In genomic region chr7:114317389-114317792, GRCm38 (mm10) we compare ENCODE assay signal across 9 mouse cellular contexts. TPM values are rescaled to one million over a fixed set of nuclear protein-coding genes. Genes with fewer than 3 reads are reported as not detected.
DNase-seq lines count a peak whose midpoint lies in the region; ATAC-seq and TF ChIP-seq lines count a peak whose summit lies in the region.
"Had no signal": no experiment of that assay in that cellular context is flagged by ENCODE, and none has a peak within 500 bp of the region (broad histone marks: within the 10 kb centered on the region; RNA-seq: fewer than 3 reads in every experiment).

No protein-coding gene starts in this region.

- peak; percentile 50 for TF ChIP-seq POLR2A in spleen, adult 2 months (IDR thresholded peaks at IDR 0.05; ENCODE audit: low read depth, low read length)

- H3K4me1 ChIP-seq in liver, embryonic 16.5 days (ENCODE audit: control insufficient read depth, low read depth, low read length): no peaks in the 10 kb centered on the region; the same call in none of the 2 replicates
- peaks cover 13% of the 10 kb centered on the region; the same call in 1 of the 2 replicates for H3K4me1 ChIP-seq in spleen, adult 2 months (ENCODE audit: control insufficient read depth, insufficient read depth, insufficient read length)
- no peaks in the 10 kb centered on the region; the same call in 1 of the 2 replicates for H3K4me1 ChIP-seq in hindbrain, embryonic 12.5 days

- H3K4me3 ChIP-seq in liver, embryonic 16.5 days (ENCODE audit: low read depth, low read length): no peak overlapping the region
- H3K4me3 ChIP-seq in spleen, adult 2 months (ENCODE audit: extremely low read depth, insufficient read depth, insufficient read length): no peak overlapping the region
- H3K4me3 ChIP-seq in hindbrain, embryonic 12.5 days: no peak overlapping the region
- H3K4me3 ChIP-seq: erythroblast, embryonic 14.5 days had no signal

- no peaks in the 10 kb centered on the region for H3K36me3 ChIP-seq in liver, embryonic 16.5 days (ENCODE audit: control insufficient read depth, insufficient read depth)
- H3K36me3 ChIP-seq in spleen, adult 2 months (ENCODE audit: control insufficient read depth, insufficient read depth, low read length): no peaks in the 10 kb centered on the region
- no peaks in the 10 kb centered on the region for H3K36me3 ChIP-seq in hindbrain, embryonic 12.5 days

- no peaks in the 10 kb centered on the region for H3K9me3 ChIP-seq in liver, embryonic 16.5 days (replicated peaks; ENCODE audit: control insufficient read depth, low read length)
- no peaks in the 10 kb centered on the region for H3K9me3 ChIP-seq in hindbrain, embryonic 12.5 days (replicated peaks)

- TF ChIP-seq CTCF in spleen, adult 2 months (IDR thresholded peaks at IDR 0.05; ENCODE audit: extremely low read depth, insufficient read depth, insufficient read length, insufficient replicate concordance): no peak

- H3K27me3 ChIP-seq in liver, embryonic 16.5 days (ENCODE audit: control insufficient read depth, insufficient read depth, low read depth, low read length): no peaks in the 10 kb centered on the region
- H3K27me3 ChIP-seq in spleen, adult 2 months (ENCODE audit: control insufficient read depth, insufficient read depth, low read length): no peaks in the 10 kb centered on the region
- no peaks in the 10 kb centered on the region for H3K27me3 ChIP-seq in hindbrain, embryonic 12.5 days

- H3K27ac ChIP-seq in liver, embryonic 16.5 days (ENCODE audit: low read length): peak overlapping the region; percentile 73
- peak overlapping the region; percentile 88 for H3K27ac ChIP-seq in spleen, adult 2 months (ENCODE audit: insufficient read depth, low read length)
- H3K27ac ChIP-seq in hindbrain, embryonic 12.5 days: no peak overlapping the region

- DNase-seq in retina, postnatal 1 day: peak; percentile 18
- DNase-seq in retina, embryonic 14.5 days (ENCODE audit: low spot score): no peak
- DNase-seq in c-Kit-positive CD71-negative TER-119-negative erythroid progenitor cells, embryonic 14.5 days (ENCODE audit: low read depth): peak; percentile 41
- DNase-seq in heart, postnatal 25 days (ENCODE audit: low spot score): peak; percentile 54
- peak; percentile 77 to 84 for DNase-seq in spleen, adult 2 months (ENCODE audit: low read depth in 1 of 2, low spot score in 2 of 2)
- no peak for DNase-seq in right cerebral cortex, postnatal 4 days

- no peak overlapping the region for H3K4me2 ChIP-seq in liver, embryonic 16.5 days (ENCODE audit: low read depth, low read length)
- no peak overlapping the region for H3K4me2 ChIP-seq in hindbrain, embryonic 12.5 days (replicated peaks)

- no peak overlapping the region for H3K9ac ChIP-seq in liver, embryonic 16.5 days (ENCODE audit: low read depth, low read length)
- H3K9ac ChIP-seq in hindbrain, embryonic 12.5 days: no peak overlapping the region

- WGBS in liver, embryonic 16.5 days (ENCODE audit: insufficient replicate concordance): 22% methylated on average over 5 of the region's 5 CpGs
- WGBS in spleen, adult 2 months: 1% methylated on average over 5 of the region's 5 CpGs
- 65% methylated on average over 5 of the region's 5 CpGs for WGBS in hindbrain, embryonic 12.5 days

- intact Hi-C loops in heart, postnatal 25 days (cut with DNase I): loop anchor here (5.0 kb wide), 1 partner anchor 35 kb away; no protein-coding TSS in a partner anchor

- ATAC-seq in liver, embryonic 16.5 days (ENCODE audit: low read depth): peak; percentile 50; the same call in 1 of the 2 replicates
- no peak for ATAC-seq in hindbrain, embryonic 12.5 days (ENCODE audit: low FRiP score)

RNA-seq across cellular contexts. Expression of gene Psma1, which starts 41.5 kb away (rescaled TPM):
- 100 to 1,000 TPM; 134 to 146 TPM for total RNA-seq in heart, postnatal 25 days (2021)
- polyA plus RNA-seq in liver, embryonic 16.5 days (2015; fragmentation: Nextera tagmentation; extraction: Ambion mirVana): 209 and 228 TPM in 2 replicates
- polyA plus RNA-seq in spleen, adult 2 months (2012; rRNA removed): 42.6 and 42.7 TPM in 2 replicates
- polyA plus RNA-seq in hindbrain, embryonic 12.5 days (2016; fragmentation: Nextera tagmentation; extraction: Ambion mirVana): 334 and 360 TPM in 2 replicates

Comparison
In these comparisons a context has a peak if more than half of its experiments do, and no peak if none do; other contexts are left out.
1. DNase-seq: peak in retina, postnatal 1 day (single experiment), c-Kit-positive CD71-negative TER-119-negative erythroid progenitor cells, embryonic 14.5 days (single experiment), heart, postnatal 25 days (single experiment) and spleen, adult 2 months (2 of 2); none in retina, embryonic 14.5 days (single experiment) and right cerebral cortex, postnatal 4 days (single experiment).